Mouse (Mus musculus): ENCODE measurements around the gene Ttc41.

The Ttc41 gene

GRCm38 (mm10) chr10:86785396-86785795, 79.8 kb downstream of the Ttc41 start:
- DNase-seq = no peak

GRCm38 (mm10) chr10:86786083-86786482, 80.5 kb downstream of the Ttc41 start:
- DNase-seq = no peak

DNA sequence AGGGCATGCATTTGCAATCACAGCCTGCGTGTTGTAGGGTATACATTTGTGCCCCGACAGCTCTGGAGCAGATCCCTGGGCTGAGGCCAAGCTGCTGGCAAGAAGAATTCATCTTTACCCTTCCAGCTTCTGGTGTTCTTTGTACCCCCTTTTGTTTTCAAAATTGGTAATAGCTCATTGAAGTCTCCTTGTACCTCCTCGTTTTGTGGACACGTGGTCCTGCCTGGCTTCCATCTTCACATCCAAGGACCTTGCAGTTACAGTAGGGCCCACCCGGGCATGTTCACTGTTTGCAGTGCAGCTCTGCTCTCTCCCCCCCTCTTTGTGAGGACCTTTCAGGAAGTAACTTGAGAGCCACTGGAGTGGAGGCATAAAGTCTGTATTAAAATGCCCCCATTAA, 82.6 kb downstream of the Ttc41 start:
- DNase-seq = no peak

GRCm38 (mm10) chr10:86789146-86789672, 83.6 kb downstream of the Ttc41 start:
- no peak for DNase-seq

GRCm38 (mm10) chr10:86791507-86792184, 86.0 kb downstream of the Ttc41 start:
- DNase-seq = no peak

- no peak for DNase-seq
Measured at GRCm38 (mm10) chr10:86793509-86793951, 87.9 kb downstream of the Ttc41 start.

DNA sequence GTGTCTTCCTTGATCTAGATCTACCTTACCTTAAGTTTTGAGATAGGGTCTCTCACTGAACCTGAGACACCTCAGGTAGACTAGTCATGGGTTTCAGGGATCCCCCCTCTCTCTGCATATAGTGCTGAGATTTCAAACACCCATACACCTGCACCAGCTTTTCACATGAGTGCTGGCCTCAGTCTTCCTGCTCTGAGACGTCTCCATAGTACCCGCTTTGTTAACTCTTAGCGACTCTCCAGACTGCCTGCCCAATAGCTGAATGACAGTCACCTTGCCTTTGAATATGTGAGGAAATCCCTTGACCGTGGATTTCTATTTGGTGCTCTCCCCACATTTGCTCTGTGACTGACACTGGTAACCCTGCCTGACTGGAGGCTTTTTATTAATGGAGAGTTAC, 88.6 kb downstream of the Ttc41 start:
- DNase-seq = no peak

- no peak for DNase-seq
Measured at GRCm38 (mm10) chr10:86794794-86795535, 89.4 kb downstream of the Ttc41 start.

- no peak for DNase-seq
Measured at GRCm38 (mm10) chr10:86796073-86796741, 90.6 kb downstream of the Ttc41 start.

DNA sequence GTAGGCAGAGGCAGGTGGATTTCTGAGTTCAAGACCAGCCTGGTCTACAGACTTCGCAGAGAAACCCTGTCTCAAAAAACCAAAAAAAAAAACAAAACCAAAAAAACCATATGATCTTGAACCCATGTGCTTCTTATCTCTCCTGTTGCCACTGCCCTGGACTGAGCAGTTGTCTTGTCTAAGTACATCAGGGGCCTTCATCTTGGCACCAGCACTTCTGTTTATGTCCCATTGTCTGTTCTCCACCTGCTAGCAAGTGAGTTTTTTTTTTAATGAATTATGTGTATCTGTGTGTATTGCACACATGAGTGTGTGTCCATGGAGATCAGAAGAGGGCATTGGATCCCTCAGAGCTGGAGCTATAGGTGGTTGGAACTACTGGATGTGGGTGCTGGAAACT, 101.8 kb downstream of the Ttc41 start:
- peak; percentile 1 for DNase-seq

DNA sequence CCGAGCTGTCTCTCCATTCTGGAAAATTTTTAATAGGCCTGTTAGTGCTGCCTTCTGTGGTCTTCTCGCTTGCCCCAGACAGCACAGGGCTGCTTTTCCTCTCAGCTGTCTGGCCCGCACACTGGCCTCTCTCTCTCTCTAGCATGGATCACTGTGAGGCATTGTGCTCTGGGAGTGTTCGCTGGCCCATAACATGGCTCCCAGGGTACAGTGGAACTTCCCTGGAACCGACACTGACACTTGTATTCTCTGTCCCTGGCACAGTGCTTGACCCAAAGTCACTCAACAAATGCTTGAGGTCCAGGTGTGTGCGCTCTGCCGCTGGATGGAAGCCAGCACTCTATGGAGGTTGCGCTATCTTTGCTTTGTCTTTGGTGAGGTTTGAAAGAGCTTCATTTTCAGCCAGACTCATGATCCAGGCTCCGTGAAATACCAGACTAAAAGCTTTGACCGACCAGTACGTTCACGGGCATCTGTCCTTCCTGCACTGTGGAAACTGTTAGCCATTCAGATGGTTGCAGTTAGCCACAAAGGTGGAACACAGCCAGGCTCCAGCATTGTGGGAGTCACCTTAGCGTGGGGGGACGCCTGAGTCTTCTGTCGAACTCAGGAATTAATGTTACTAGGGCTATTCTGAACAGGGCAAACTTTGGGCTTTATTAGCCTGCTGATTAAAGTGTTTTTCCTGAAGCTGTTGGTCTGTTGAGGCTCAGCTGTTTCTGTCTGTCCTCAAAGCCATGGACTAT, 102.6 kb downstream of the Ttc41 start:
- DNase-seq = no peak

GRCm38 (mm10) chr10:86810000-86810399, 104.4 kb downstream of the Ttc41 start:
- DNase-seq = no peak

DNA sequence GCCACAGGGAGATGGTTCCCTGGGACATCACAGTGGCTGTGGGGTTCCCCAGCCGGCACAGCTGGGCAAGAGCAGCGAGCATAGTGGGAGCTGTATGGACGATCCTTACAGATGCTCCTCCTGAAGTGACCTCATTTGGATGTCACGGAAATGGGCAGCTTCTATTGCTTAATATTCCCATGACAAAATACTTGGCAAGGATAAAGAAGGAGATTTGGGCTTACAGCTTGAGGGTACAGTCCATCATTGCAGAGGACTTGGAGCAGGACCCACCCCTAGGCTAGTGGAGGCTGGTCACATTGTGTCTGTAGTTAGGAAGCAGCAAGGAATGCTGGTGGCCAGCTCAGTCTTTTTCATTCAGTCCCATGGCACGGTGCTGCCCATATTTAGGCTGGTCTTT, 105.0 kb downstream of the Ttc41 start:
- no peak for DNase-seq

DNA sequence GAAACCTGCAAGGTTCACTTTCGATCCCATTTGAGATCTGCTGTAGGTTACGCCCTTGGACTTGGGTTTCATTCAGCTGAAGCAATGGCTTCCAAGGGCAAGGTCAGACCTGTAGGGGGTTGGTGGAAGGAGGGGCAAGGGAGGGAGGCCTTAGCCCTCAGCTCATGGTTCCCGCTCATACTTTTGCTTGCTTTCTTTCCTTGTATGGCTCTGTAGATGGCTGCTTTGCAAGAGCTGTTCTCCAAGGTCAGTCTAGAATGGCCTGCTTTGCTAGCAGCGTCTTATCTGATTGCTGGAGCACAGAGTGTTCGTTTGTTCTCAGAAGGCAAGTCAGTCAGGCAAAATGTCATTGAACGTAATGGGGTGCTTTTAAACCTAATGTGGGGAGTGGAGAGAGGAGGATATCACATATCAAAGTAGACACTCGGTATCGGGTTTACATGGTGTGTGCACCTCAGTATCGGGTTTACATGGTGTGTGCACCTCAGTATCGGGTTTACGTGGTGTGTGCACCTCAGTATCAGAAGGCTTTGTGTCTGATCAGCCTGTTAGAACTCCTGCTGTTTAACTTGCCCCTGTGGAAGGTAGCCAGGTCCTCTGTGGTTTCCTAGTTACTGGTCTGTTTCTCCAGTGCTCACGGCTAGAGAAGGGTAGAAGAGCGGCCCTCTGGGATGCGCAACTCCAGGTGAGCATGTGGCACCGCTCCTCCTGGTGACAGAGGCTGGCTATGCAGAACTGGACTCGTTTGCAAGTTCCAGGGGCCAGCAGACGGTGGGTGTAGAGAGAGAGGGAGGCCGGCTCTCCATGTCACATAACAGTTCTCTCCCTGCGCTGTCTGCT, 108.9 kb downstream of the Ttc41 start:
- DNase-seq = no peak

DNA sequence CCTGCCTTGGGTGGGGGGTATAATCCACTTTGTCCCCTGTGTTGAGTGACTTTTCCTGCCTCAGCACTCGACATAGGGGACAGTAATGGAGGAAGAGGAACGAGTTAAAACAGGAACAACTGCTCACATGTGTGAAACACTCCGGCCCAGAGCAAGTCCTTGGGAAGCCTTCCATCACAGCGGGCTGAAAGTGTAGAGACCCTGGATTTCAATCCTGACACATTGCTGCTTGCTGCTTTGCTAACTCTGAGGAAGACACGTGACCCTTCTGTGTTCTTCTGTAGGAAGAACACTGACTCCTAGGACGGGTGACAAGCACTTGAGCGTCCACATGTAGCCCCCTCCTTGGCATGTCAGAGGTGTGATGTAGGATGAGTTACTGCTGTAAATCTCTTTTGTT, 109.5 kb downstream of the Ttc41 start:
- no peak for DNase-seq

DNA sequence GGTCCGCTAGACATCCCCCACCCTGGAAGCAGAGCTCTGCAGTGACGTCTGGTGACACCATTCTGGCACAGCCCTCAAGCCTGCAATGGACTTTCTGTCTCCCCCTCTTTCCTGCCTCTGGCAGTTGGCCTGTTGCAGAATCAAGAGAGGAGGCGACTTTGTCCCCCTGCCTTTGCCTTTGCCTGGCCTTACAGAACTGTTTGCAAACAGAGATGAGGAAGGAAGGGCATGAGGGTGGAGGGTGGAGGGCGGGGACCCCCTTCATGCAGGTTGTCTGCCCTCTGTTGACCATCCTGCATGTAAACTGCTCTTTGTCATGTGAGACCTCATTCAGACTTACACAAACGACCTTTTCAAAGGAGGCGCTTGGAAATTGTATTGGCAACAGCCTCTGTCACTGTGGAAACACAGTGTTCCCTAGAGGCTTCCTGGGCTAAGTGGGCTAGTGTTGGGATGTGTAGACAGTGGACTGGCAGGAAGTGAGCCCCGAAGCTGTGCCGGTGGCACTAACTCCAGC, 114.1 kb downstream of the Ttc41 start:
- no peak for DNase-seq

DNA sequence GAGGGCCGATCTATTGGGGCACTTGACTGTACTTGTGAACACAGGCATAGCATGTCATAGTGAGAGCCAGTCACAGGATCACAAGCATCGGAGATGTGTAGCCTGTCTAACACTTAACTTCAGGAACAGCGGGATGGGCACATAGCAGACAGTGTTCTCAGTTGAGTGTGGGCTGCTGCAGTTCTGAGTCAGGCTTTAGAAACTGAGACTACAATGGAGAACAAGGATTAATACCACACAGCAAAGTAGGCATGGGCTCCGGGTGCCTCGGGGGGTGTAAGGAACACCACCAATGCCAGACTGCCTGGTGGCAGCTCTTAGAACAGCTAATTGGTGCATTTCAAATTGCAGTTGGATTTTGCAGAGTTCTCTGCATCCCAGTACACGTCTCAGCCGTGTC, 115.4 kb downstream of the Ttc41 start:
- no peak for DNase-seq

DNA sequence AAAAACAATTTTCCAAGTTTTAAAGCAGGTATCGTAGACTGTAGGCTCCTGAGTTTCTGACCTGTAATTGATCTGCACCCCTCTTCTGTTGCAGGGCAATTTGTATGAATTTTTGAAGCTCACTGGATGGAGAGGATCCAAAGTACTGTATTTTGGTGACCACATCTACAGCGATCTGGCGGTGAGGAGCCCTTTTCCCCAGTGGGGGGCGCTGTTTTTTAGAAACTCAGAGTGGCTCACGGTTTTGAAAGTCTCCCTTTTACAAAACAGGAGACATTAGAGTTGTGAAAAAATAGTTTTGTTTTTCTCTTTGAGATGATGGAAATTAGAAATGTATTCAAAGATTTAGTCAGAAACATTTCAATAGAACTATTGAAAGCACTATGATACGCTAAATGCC, 118.5 kb downstream of the Ttc41 start:
- no peak for DNase-seq

GRCm38 (mm10) chr10:86824871-86825270, 119.3 kb downstream of the Ttc41 start:
- DNase-seq = no peak

- DNase-seq = no peak
Measured at GRCm38 (mm10) chr10:86825871-86826522, 120.4 kb downstream of the Ttc41 start.
